Mouse (Mus musculus) liver, postnatal 0 days (tissue): Measurements from ENCODE around the gene Kif2a. TPM values are rescaled to one million over a fixed set of nuclear protein-coding genes. Genes with fewer than 3 reads are reported as not detected.

Source experiments
- ATAC-seq: fragments of 200-750 bp; cut with Nextera tagmentation; 2 replicates; pipeline ENCODE4 v1.8.0; 2017; ENCODE audit warnings: mild to moderate bottlenecking, moderate library complexity
- DNase-seq: peaks from one replicate; pipeline ENCODE4 v3.0.0-alpha.2; 2016
- H3K27ac ChIP-seq: fragments of 300-500 bp; sonication (generic); 2 replicates; pipeline ENCODE4 v1.5.1; 2014; ENCODE audit warnings: antibody characterized with exemption, moderate library complexity, mild to moderate bottlenecking, low read depth
- H3K27me3 ChIP-seq: fragments of 300-500 bp; sonication (generic); 2 replicates; pipeline ENCODE4 v1.6.1; 2014; ENCODE audit warnings: low read length, control low read depth, mixed read lengths; ENCODE audit not compliant: insufficient read depth
- H3K36me3 ChIP-seq: fragments of 300-500 bp; sonication (generic); replicated peaks from 2 replicates; pipeline ENCODE4 v1.6.1; 2014; ENCODE audit warnings: mild to moderate bottlenecking, control low read depth, low read length, moderate library complexity, mixed read lengths; ENCODE audit not compliant: insufficient read depth
- H3K4me1 ChIP-seq: fragments of 300-500 bp; sonication (generic); 2 replicates; pipeline ENCODE4 v1.6.1; 2014; ENCODE audit warnings: antibody characterized with exemption, mild to moderate bottlenecking, control low read depth; ENCODE audit not compliant: insufficient read depth
- H3K4me2 ChIP-seq: fragments of 300-500 bp; sonication (generic); 2 replicates; pipeline ENCODE4 v1.6.1; 2014; ENCODE audit warnings: low read depth, mild to moderate bottlenecking, low read length, moderate library complexity, mixed read lengths
- H3K4me3 ChIP-seq: fragments of 300-500 bp; sonication (generic); 2 replicates; pipeline ENCODE4 v1.5.1; 2014; ENCODE audit warnings: low read depth, low read length
- H3K9ac ChIP-seq: fragments of 300-500 bp; sonication (generic); replicated peaks from 2 replicates; pipeline ENCODE4 v1.6.1; 2014; ENCODE audit warnings: mild to moderate bottlenecking, moderate library complexity
- H3K9me3 ChIP-seq: fragments of 300-500 bp; sonication (generic); 2 replicates; pipeline ENCODE4 v1.6.1; 2016; ENCODE audit warnings: mild to moderate bottlenecking, control low read depth, low read length, mixed read lengths
- CTCF ChIP-seq: sonication (generic); IDR thresholded peaks from 2 replicates; pipeline ENCODE4 v1.5.1; 2016; ENCODE audit warnings: antibody characterized with exemption, low read depth
- EP300 ChIP-seq: IDR thresholded peaks from 2 replicates; pipeline ENCODE4 v1.6.1; 2016; ENCODE audit warnings: antibody characterized with exemption, low read depth, mild to moderate bottlenecking
- WGBS: fragments of 180-500 bp; shearing (Covaris S2); extraction: QIAGEN DNeasy Blood & Tissue Kit; methylation state at CpG from one replicate; pipeline ENCODE4 v1.1.7; 2014; ENCODE audit not compliant: insufficient replicate concordance; 5-methylcytosine and 5-hydroxymethylcytosine counted together
- polyA plus RNA-seq: library from polyadenylated mRNA; unstranded; fragments of >200 nt; fragmentation: Nextera tagmentation; extraction: Ambion mirVana; gene quantifications from 2 replicates; pipeline ENCODE4 v1.2.1, GENCODE M21; 2015

Kif2a gene
- polyA plus RNA-seq, 1 experiment from 2014 or later, result 21.2 TPM

DNA sequence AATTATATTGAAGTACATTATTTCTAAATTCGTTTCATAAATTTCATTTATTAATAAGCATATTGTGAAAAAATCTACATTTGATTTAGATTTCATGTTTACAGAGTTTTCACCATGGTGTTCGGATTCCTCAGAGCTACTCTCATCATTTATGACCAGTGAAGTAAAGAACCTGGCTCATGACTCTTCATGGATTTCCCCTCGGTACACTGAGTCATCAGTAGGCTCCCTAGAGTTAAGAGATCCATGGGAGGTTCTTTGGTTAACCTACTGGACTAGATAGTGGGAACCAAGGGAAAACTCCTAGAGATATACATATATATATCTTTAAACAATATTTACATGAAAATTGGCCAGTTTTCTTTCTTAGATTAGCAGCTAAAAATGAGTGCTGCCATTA is 61.4 kb downstream of the Kif2a start:
- Histone ChIP-seq H3K27ac (no peak overlapping the region), H3K4me3 (no peak overlapping the region), H3K27me3 (no peaks in the 10 kb centered on the region), H3K4me2 (no peak overlapping the region), H3K4me1 (no peaks in the 10 kb centered on the region), H3K36me3 (peaks cover 56% of the 10 kb centered on the region), H3K9ac (no peak overlapping the region), H3K9me3 (no peaks in the 10 kb centered on the region)
- no peak for TF ChIP-seq EP300
- TF ChIP-seq CTCF, result no peak
- 89% methylated on average over 3 of the region's 3 CpGs for WGBS
- ATAC-seq (no peak), DNase-seq (no peak)

DNA sequence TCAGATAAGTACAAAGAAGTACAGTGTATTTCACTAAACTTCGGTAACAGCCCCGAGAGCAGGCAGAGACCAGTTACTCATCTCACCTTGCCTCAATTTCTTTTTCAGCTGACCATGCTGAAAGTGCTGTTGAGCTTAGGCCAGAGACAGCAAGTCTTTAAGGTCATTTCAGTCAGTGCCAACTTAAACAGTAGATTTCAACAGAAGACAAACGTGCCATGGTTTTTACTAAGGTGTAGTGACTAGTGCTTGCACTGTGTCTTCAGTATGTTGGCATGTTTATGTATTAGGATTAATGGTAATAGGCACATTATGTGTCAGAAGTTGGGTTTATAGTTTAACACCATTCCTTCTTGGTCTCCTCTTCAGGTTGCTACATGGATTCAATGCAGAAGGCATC is 63.6 kb downstream of the Kif2a start:
- no peak overlapping the region for H3K27ac ChIP-seq
- DNase-seq, result no peak
- H3K4me1 ChIP-seq, result no peaks in the 10 kb centered on the region
- 81% methylated on average over 3 of the region's 3 CpGs for WGBS
- H3K36me3 ChIP-seq, result peaks cover 59% of the 10 kb centered on the region
- TF ChIP-seq CTCF (no peak), EP300 (no peak)
- no peak overlapping the region for H3K4me2 ChIP-seq
- no peak for ATAC-seq
- H3K4me3 ChIP-seq, result no peak overlapping the region
- H3K27me3 ChIP-seq, result no peaks in the 10 kb centered on the region
- H3K9me3 ChIP-seq, result no peaks in the 10 kb centered on the region
- no peak overlapping the region for H3K9ac ChIP-seq

DNA sequence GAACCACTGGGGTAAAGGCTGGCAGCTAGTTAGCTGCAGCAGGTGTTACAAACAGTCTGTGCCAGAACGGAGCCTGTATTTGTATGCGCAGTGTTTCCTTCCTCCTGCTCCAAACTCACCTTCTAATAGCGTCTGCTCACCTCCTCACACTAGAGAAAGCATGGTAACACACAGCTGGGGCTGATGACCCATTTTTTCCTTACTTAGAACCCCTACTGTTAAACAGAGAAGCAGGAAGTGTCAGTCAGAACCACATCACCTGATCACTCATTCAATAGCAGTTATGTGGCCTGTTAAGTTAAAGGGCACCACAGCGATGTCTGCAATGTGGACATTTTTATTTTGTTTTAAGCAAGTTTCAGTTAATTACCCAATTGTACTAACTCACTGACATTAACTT is 64.4 kb downstream of the Kif2a start:
- ATAC-seq, result no peak
- H3K4me2 ChIP-seq, result no peak overlapping the region
- no peaks in the 10 kb centered on the region for H3K4me1 ChIP-seq
- no peak for TF ChIP-seq CTCF
- TF ChIP-seq EP300, result no peak
- H3K27me3 ChIP-seq, result no peaks in the 10 kb centered on the region
- no peak for DNase-seq
- H3K9me3 ChIP-seq, result no peaks in the 10 kb centered on the region
- H3K9ac ChIP-seq, result no peak overlapping the region
- H3K4me3 ChIP-seq, result no peak overlapping the region
- WGBS, result 93% methylated on average over 4 of the region's 4 CpGs
- H3K27ac ChIP-seq, result no peak overlapping the region
- peaks cover 56% of the 10 kb centered on the region for H3K36me3 ChIP-seq

DNA sequence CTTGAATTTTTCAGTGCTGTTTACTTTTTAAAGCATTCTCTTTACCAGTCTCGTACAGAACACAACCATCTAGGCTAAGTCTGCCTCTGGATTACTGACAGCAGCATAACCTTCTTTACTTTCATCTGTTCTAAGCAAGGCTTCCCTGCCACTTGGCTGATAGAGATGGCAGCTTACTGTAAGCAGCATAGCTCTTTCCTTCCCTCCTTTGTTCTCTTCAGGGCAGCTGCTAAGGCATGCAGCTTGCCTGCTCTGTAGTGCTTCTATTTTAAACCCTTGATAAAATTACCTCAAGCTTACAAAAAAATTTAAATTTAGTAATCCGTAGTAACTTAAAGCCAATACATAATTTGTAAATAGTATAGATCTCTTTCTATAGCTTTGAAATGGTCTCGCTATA is 67.0 kb downstream of the Kif2a start:
- no peak for TF ChIP-seq CTCF
- TF ChIP-seq EP300, result no peak
- DNase-seq, result no peak
- WGBS, result 92% methylated on average over 3 of the region's 3 CpGs
- Histone ChIP-seq H3K27ac (no peak overlapping the region), H3K4me1 (no peaks in the 10 kb centered on the region), H3K9me3 (no peaks in the 10 kb centered on the region), H3K27me3 (no peaks in the 10 kb centered on the region), H3K4me2 (no peak overlapping the region), H3K4me3 (no peak overlapping the region), H3K9ac (no peak overlapping the region), H3K36me3 (peaks cover 55% of the 10 kb centered on the region)
- no peak for ATAC-seq

DNA sequence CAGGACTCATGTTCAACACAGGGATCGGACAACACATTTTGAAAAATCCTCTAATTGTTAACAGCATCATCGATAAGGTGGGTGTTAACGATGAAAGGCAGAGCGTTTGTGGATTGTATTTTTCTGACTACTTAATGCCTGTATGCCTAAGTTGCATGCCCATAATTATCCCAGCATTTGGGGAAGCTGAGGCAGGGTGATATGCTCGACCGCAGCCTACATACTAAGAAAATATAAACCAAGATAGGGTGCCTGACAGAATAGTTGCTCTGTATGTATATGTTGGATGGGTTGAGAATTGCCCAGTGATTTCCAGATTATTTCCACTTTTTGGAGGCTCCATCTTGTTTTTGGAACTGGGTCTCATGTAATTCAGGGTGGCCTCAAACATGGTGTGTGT is 74.3 kb downstream of the Kif2a start:
- ATAC-seq, result no peak
- Histone ChIP-seq H3K4me3 (peak overlapping the region; percentile 98), H3K27me3 (no peaks in the 10 kb centered on the region), H3K9ac (peak overlapping the region; percentile 96), H3K9me3 (no peaks in the 10 kb centered on the region), H3K36me3 (peaks cover 22% of the 10 kb centered on the region), H3K27ac (no peak overlapping the region), H3K4me1 (peaks cover 10% of the 10 kb centered on the region; the same call in 1 of the 2 replicates), H3K4me2 (peak overlapping the region; percentile 84)
- TF ChIP-seq CTCF (no peak), EP300 (no peak)
- DNase-seq, result no peak
- 5% methylated on average over 6 of the region's 6 CpGs for WGBS

DNA sequence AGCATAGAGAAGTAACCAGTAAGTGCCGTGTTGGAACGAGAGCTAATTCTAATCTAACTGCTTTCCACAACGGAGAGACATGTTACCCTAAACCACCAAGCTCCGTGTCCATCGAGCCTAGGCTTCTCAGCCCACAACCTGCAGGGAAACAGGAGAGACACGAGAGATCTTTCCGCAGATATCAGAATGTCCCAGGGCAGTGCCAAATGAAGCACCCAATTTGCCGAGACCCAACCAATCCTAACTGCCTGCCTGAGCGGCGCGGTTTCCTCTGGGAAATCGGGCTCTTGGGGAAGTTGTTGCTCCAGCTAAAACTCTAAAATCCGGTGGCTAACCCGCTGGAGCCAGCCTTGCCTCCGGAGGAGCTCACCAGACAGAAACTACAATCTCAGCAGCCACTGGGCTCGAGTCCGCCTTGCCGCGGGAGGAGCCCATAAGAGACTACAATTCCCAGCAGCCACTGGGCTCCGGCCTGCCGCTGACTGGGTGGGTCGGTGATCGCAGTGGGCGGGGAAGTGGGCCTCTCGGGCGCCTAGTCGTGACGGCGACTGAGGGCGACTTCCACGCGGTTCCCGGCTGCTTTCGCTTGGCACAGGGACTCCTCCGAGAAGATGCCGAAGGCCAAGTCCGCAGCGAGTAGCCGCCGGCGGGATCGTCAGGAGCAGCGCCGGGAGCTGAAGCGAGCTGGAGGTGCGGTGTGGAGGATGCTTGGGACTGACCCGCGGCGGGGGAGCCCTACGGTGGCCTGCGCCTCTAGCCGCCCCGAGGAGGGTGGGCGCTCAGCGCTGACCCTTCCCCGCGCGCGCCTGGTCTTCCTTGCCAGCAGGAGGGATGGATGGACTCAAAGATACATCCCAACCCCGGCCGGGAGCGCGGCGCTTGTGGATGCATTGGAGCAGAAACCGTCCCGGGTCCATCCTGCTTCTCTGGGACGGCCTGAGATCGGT is 75.1 kb downstream of the Kif2a start, which contains the start of gene Dimt1:
Gene Dimt1 (plus strand): TSS at position 534 of the 947 bp plus-strand sequence.
- Histone ChIP-seq H3K4me2 (peak within 1 kb of the TSS; percentile 84), H3K4me1 (peaks cover 10% of the 10 kb centered on the region; the same call in 1 of the 2 replicates), H3K27me3 (no peaks in the 10 kb centered on the region), H3K9me3 (no peaks in the 10 kb centered on the region), H3K36me3 (peaks cover 15% of the 10 kb centered on the region), H3K4me3 (peak within 1 kb of the TSS; percentile 98), H3K9ac (peak within 1 kb of the TSS; percentile 96), H3K27ac (peak within 1 kb of the TSS; percentile 80)
- under 1% methylated on average over 68 of the region's 68 CpGs for WGBS
- ATAC-seq (peak; percentile 99), DNase-seq (peak; percentile 96)
- TF ChIP-seq CTCF (no peak), EP300 (no peak; the same call in 1 of the 2 replicates)
